Mouse (Mus musculus): ENCODE measurements around the gene Ryr1. TPM values are rescaled to one million over a fixed set of nuclear protein-coding genes. Genes with fewer than 3 reads are reported as not detected.
"Not testable (repeated sequence)": the region's sequence is repeated elsewhere in the genome, so short reads cannot be mapped to it uniquely, and the experiment has no call there.

The Ryr1 gene
- polyA plus RNA-seq, 1 experiment from 2014 or later = 0.49 TPM

DNA sequence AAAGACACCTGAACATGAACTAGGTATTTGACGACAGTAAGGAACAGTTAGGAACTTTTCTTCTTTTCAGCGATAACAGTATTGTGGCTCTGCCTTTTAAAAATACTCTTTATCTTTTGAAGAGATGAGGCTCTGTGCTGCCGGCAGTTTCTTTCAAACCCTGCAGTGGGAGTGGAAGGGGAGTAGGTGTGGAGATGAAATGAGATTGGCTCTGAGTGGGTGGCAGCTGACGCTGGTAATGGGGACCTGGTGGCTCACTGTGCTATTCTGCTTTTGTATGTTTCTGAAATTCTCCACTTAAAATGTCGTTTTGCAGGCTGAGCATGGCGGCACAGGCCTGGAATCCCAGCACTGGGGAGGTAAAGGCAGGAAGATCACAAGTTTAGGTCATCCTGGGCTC is 36.2 kb downstream of the Ryr1 start:
- H3K4me1 ChIP-seq = no peaks in the 10 kb centered on the region
- no peaks in the 10 kb centered on the region for H3K27me3 ChIP-seq (ENCODE audit: low read depth, poor library complexity, severe bottlenecking)
- no peaks in the 10 kb centered on the region for H3K9me3 ChIP-seq (replicated peaks)
- H3K36me3 ChIP-seq = no peaks in the 10 kb centered on the region
- no peak overlapping the region for H3K27ac ChIP-seq (replicated peaks)
- 82% methylated on average over 6 of the region's 6 CpGs for WGBS
- H3K4me3 ChIP-seq = no peak overlapping the region
- no peak for DNase-seq (ENCODE audit: low spot score)

DNA sequence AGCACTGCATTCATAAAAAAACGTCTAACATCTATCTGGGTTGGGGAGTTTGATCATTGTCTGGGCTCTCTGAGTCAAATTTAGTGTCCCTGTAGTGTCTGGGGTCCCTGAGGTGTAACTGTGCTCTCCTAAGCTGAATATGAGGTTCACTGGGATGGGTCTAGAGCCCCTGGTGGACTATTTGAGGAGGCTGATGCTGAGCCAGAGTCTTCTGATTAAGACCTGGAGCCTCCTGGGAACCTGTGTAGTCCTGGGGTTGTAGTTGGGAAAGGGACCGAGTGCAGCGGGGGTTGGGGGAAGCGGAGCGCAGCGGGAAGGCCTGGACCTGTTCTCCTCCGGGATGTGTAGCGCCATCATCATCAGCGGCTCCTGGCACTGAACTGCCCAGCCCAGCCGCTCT is 38.1 kb downstream of the Ryr1 start:
- 87% methylated on average over 10 of the region's 10 CpGs for WGBS
- no peak for DNase-seq (ENCODE audit: low spot score)
- Histone ChIP-seq H3K36me3 (no peaks in the 10 kb centered on the region), H3K27ac (replicated peaks) (no peak overlapping the region), H3K4me3 (no peak overlapping the region), H3K9me3 (replicated peaks) (no peaks in the 10 kb centered on the region), H3K4me1 (no peaks in the 10 kb centered on the region), H3K27me3 (ENCODE audit: low read depth, poor library complexity, severe bottlenecking) (no peaks in the 10 kb centered on the region)

- WGBS = 89% methylated on average over 30 of the region's 30 CpGs
- no peak for DNase-seq (ENCODE audit: low spot score)
- Histone ChIP-seq H3K9me3 (replicated peaks) (no peaks in the 10 kb centered on the region), H3K4me1 (no peaks in the 10 kb centered on the region), H3K27ac (replicated peaks) (no peak overlapping the region), H3K4me3 (no peak overlapping the region), H3K36me3 (no peaks in the 10 kb centered on the region), H3K27me3 (ENCODE audit: low read depth, poor library complexity, severe bottlenecking) (no peaks in the 10 kb centered on the region)
These were observed 39.0 kb downstream of the Ryr1 start for GRCm38 (mm10) chr7:29085981-29086380.

GRCm38 (mm10) chr7:29084411-29084810 is 40.6 kb downstream of the Ryr1 start:
- Histone ChIP-seq H3K36me3 (no peaks in the 10 kb centered on the region), H3K4me1 (no peaks in the 10 kb centered on the region), H3K27ac (replicated peaks) (no peak overlapping the region), H3K4me3 (no peak overlapping the region), H3K27me3 (ENCODE audit: low read depth, poor library complexity, severe bottlenecking) (no peaks in the 10 kb centered on the region), H3K9me3 (replicated peaks) (no peaks in the 10 kb centered on the region)
- DNase-seq (ENCODE audit: low spot score) = no peak
- 81% methylated on average over 3 of the region's 3 CpGs for WGBS

DNA sequence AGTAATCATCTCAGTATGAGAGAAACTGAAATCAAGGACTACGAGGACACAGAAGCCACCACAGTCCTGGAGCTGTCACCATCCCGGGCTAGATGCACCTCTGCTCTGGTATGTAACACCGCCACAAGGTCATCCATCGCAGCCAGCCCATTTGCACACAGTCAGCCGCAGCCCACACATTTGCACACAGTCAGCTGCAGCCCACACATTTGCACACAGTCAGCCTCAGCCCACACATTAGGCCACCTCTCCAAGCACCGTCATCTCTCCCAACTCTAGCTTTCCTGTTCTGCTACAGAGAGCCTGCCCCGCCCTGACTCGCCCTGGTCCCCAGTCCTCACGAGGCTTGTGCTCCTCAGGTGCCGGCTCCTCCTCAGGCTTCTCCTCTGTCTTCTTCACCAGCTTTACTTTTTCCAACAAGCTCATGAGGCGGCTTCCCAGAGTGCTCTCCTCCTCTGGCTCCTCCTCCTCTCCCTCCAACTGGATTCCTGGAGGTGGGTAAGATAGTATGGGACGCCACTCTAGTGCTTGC is 45.5 kb downstream of the Ryr1 start:
- Histone ChIP-seq H3K36me3 (no peaks in the 10 kb centered on the region), H3K9me3 (replicated peaks) (no peaks in the 10 kb centered on the region), H3K27ac (replicated peaks) (no peak overlapping the region), H3K27me3 (ENCODE audit: low read depth, poor library complexity, severe bottlenecking) (no peaks in the 10 kb centered on the region), H3K4me3 (no peak overlapping the region), H3K4me1 (0 out of 2 replicates have a peak, but pooled peaks cover 4% of the 10 kb centered on the region)
- no peak for DNase-seq (ENCODE audit: low spot score)
- WGBS = 78% methylated on average over 12 of the region's 12 CpGs

GRCm38 (mm10) chr7:29076977-29077376 is 48.0 kb downstream of the Ryr1 start:
- H3K4me1 ChIP-seq = peaks cover 4% of the 10 kb centered on the region; the same call in 1 of the 2 replicates
- 77% methylated on average over 9 of the region's 9 CpGs for WGBS
- no peaks in the 10 kb centered on the region for H3K36me3 ChIP-seq
- DNase-seq (ENCODE audit: low spot score) = no peak
- peaks cover 12% of the 10 kb centered on the region for H3K27me3 ChIP-seq (ENCODE audit: low read depth, poor library complexity, severe bottlenecking)
- no peaks in the 10 kb centered on the region for H3K9me3 ChIP-seq (replicated peaks)
- H3K27ac ChIP-seq (replicated peaks) = no peak overlapping the region
- H3K4me3 ChIP-seq = no peak overlapping the region

- no peak overlapping the region for H3K27ac ChIP-seq (replicated peaks)
- WGBS = 81% methylated on average over 6 of the region's 6 CpGs
- H3K4me1 ChIP-seq = peaks cover 17% of the 10 kb centered on the region
- no peak overlapping the region for H3K4me3 ChIP-seq
- H3K36me3 ChIP-seq = no peaks in the 10 kb centered on the region
- no peak for DNase-seq (ENCODE audit: low spot score)
- peaks cover 29% of the 10 kb centered on the region for H3K27me3 ChIP-seq (ENCODE audit: low read depth, poor library complexity, severe bottlenecking)
- H3K9me3 ChIP-seq (replicated peaks) = no peaks in the 10 kb centered on the region
These were observed 49.8 kb downstream of the Ryr1 start for GRCm38 (mm10) chr7:29075208-29075607.

DNA sequence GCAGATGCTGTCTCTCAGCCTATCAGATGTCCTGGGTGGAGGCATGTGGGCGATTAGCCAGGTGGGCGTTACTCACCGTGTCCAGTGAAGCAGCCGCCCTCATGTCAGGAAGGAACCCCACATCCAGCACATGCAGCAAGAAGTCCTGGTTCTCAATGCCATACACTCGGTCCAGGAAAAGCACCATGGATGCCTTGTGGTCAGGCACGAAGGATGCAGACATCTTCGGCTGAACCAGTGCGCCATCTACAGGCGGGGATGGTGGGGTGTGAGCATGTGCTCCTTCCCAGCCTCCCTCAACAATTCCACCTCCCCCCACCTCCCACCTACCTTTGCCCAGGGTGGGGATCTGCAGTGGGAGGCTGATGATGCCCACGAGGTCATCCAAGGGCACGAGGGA is 52.3 kb downstream of the Ryr1 start:
- peaks cover 54% of the 10 kb centered on the region for H3K27me3 ChIP-seq (ENCODE audit: low read depth, poor library complexity, severe bottlenecking)
- H3K4me3 ChIP-seq = no peak overlapping the region
- 42% methylated on average over 11 of the region's 11 CpGs for WGBS
- H3K9me3 ChIP-seq (replicated peaks) = no peaks in the 10 kb centered on the region
- no peak overlapping the region for H3K27ac ChIP-seq (replicated peaks)
- peak; percentile 32 for DNase-seq (ENCODE audit: low spot score)
- H3K4me1 ChIP-seq = peaks cover 23% of the 10 kb centered on the region
- H3K36me3 ChIP-seq = no peaks in the 10 kb centered on the region

DNA sequence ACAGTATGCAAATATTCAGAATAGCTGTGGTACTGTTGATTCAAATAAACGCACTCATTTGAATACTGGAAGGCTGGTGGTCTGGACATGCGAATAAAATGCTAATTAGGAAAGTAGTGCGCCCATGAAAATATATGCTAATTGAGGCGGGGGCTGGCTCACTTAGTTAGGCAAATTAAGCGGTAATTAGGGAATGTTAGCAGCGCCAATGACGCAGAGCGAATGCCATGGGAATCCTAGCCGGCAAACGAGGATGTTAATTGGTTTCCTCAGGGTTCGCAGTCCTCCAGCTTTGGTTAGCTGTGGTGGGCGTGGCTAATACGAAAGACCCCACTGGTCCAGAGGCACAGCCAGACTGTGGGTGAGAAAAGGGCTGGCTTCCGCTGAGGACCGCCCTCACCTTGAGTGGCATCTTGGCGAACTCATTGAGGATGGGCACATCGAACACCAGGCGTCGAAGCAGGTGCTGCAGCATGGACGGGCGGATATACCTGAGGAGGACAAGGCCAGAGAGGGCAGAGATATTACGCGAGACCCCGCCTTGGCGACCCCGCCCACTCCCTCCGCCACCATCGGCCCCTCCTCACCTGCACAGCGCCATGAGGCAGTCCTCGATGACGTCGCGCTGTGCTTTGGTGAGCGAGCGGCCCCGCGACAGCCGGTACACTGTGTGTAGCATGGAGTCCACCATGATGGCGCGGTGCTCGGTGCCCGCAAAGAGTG is 53.6 kb downstream of the Ryr1 start:
- peak overlapping the region; percentile 64; the same call in 1 of the 2 replicates for H3K27ac ChIP-seq (replicated peaks)

GRCm38 (mm10) chr7:29070364-29071168 is 54.4 kb downstream of the Ryr1 start:
- H3K9me3 ChIP-seq (replicated peaks) = no peaks in the 10 kb centered on the region
- peaks cover 21% of the 10 kb centered on the region for H3K4me1 ChIP-seq
- peak overlapping the region; percentile 59; the same call in 1 of the 2 replicates for H3K4me3 ChIP-seq
- H3K27me3 ChIP-seq (ENCODE audit: low read depth, poor library complexity, severe bottlenecking) = peaks cover 67% of the 10 kb centered on the region
- H3K27ac ChIP-seq (replicated peaks) = no peak overlapping the region
- DNase-seq (ENCODE audit: low spot score) = no peak
- H3K36me3 ChIP-seq = no peaks in the 10 kb centered on the region
- WGBS = 74% methylated on average over 12 of the region's 12 CpGs

More for the DNA sequence above, 53.6 kb downstream of the Ryr1 start:
- no peaks in the 10 kb centered on the region for H3K9me3 ChIP-seq (replicated peaks)
- no peaks in the 10 kb centered on the region for H3K36me3 ChIP-seq
- peak overlapping the region; percentile 59 for H3K4me3 ChIP-seq
- DNase-seq (ENCODE audit: low spot score) = peak; percentile 38
- 5% methylated on average over 42 of the region's 42 CpGs for WGBS
- H3K27me3 ChIP-seq (ENCODE audit: low read depth, poor library complexity, severe bottlenecking) = peaks cover 67% of the 10 kb centered on the region
- peaks cover 21% of the 10 kb centered on the region for H3K4me1 ChIP-seq

- Histone ChIP-seq H3K9me3 (replicated peaks) (0 out of 2 replicates have a peak, but pooled peaks cover 4% of the 10 kb centered on the region), H3K27me3 (ENCODE audit: low read depth, poor library complexity, severe bottlenecking) (peaks cover 63% of the 10 kb centered on the region), H3K4me1 (peaks cover 21% of the 10 kb centered on the region), H3K27ac (replicated peaks) (no peak overlapping the region), H3K4me3 (no peak overlapping the region), H3K36me3 (no peaks in the 10 kb centered on the region)
- 7% methylated on average over 15 of the region's 15 CpGs for whole genome bisulfite sequencing
- DNase-seq (ENCODE audit: low spot score) = no peak
These were observed 57.2 kb downstream of the Ryr1 start for GRCm38 (mm10) chr7:29067758-29068157.

- peaks cover 46% of the 10 kb centered on the region for H3K27me3 ChIP-seq (ENCODE audit: low read depth, poor library complexity, severe bottlenecking)
- 61% methylated on average over 7 of the region's 7 CpGs for WGBS
- not testable (repeated sequence) for H3K36me3 ChIP-seq; DNase-seq (ENCODE audit: low spot score); H3K4me3 ChIP-seq; H3K9me3 ChIP-seq (replicated peaks); H3K27ac ChIP-seq (replicated peaks)
- peaks cover 13% of the 10 kb centered on the region for H3K4me1 ChIP-seq
These were observed 61.5 kb downstream of the Ryr1 start for GRCm38 (mm10) chr7:29063476-29063875.

Data from midbrain, embryonic 10.5 days (tissue).